Mouse (Mus musculus) large intestine, adult 2 months (tissue): Measurements from ENCODE around the gene Gpr89. TPM values are rescaled to one million over a fixed set of nuclear protein-coding genes. Genes with fewer than 3 reads are reported as not detected.

Experiments used
- DNase-seq: peaks from one replicate; pipeline ENCODE4 v3.0.0-alpha.2; 2012; ENCODE audit warnings: low read depth, low spot score
- WGBS: fragments of 180-500 bp; shearing (Covaris S2); methylation state at CpG from one replicate; pipeline ENCODE4 v1.1.7; 2018; 5-methylcytosine and 5-hydroxymethylcytosine counted together
- polyA plus RNA-seq: library from polyadenylated mRNA; depleted of rRNA; stranded (reverse); fragments of >200 nt; gene quantifications from 2 replicates; pipeline ENCODE4 v1.2.3, GENCODE M21; 2012

Gene Gpr89
- polyA plus RNA-seq, 1 experiment = 28.0 TPM

DNA sequence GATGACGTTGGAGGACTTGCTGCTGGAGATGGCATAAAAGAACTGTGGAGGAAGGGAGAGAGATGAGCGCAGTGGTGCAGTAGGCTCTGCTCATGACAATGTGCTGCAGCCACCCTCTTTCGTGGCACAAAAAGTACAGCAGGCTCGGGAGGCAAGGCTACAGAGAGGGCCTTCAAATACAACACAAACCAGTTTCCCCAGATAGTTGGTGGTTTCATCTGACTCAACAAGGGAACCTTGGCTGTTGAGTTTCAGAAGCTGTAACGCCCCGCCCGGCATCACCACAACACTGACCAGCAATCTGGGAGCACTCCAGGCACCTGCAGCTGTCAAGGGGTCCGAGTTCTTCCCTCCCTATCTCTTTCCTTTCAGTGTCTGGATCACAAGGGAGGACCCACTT is 32.6 kb downstream of the Gpr89 start:
- WGBS = 90% methylated on average over 8 of the region's 8 CpGs

DNA sequence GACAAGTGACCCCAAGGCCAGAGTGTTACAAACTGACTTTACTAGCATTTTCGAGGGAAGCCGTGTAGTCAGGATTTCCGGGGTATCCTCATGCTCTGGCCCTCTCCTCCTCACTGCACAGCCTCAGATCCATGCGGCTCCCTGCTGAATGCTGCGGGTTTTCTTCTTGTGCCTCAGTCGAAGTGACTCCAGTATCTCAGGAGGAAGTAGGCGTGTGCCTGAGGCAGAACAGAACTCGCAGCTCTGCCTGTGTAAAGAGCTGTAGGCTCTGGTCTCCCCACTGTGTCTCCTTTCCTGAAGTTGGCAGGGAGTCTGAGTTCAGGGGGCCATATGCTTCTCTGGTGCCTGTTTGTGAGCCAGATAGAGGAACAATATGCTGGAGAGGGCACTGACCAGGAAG is 34.1 kb downstream of the Gpr89 start:
- DNase-seq = no peak
- 86% methylated on average over 8 of the region's 8 CpGs for WGBS

More for the DNA sequence above, 32.6 kb downstream of the Gpr89 start:
- DNase-seq = no peak

DNA sequence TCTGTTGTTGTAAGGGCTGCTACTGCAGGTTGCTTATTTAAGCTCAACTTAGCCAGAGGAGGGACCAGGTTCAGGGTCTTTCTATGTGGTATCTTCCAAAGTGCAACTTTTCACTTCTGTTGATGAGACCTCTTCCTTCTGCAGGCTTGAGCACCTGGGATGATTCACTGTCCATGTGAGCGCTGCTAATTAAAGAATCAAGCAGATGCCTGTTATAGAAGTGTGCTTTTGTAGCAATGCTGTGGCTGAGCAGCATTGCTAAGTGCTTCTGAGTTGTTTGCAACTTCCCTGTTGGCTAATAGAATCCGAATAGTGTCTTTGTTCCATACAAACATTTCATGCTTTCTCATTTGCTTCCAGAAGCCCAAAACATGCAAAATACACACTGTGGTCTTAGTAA is 34.9 kb downstream of the Gpr89 start:
- WGBS = 89% methylated on average over 2 of the region's 2 CpGs
- DNase-seq = no peak

DNA sequence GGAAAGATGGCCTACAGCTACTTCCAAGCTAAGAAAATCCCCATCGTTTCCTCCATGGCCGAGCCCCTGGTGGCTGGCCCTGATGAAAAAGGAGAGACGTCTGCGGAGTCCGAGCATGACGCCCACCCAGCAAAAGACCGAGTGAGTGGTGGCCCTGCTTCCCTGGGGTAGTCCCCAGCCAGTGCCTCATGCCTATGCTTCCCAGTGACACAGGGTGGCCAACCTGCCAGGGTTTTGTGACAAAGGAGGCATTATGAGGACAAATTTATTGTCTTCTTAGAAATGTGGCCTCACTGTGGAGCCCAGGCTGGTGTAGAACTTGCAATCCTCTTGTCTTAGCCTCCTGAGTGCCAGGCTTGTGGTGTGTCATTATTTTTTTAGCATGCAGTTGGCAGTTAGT is 36.1 kb downstream of the Gpr89 start:
- no peak for DNase-seq
- WGBS = 90% methylated on average over 7 of the region's 7 CpGs

DNA sequence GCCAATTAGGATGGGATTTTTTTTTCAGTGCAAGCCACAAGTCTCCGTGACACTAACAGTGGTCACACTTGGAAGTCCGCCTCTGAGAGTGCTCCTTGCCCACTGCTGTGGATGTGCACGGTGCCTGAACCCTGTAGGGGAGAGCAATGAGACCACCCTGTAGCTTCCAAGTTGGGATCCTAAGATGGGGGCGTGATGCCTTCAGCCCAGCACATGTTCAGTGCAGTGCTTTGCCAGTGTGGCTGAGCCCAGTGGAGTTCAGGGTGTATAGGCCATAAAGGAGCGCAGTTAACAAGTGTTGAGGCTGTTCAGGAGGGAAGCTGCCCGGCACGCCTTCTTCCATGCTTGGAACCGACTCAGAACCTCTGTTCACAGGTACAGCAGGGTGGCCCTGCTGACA is 36.6 kb downstream of the Gpr89 start:
- WGBS = 87% methylated on average over 8 of the region's 8 CpGs

DNA sequence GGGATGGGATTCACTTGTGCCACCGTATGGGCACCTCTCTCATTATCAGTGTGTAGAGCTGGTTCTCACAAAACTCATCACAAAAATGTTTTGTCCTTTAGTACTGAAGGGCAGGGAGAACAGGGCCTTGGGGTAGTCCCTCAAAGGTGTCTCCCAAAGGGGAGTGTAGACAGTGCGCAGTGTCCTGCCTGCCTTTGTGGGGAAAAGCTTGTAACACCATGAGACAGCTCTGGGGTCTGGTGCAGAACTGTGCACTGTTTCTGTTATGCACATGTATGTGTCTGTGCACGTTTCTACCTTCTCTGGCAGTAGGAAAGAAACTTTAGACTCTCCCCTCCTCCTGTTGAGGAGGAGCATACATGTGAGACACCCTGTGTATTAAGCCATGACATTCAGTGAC is 37.3 kb downstream of the Gpr89 start:
- no peak for DNase-seq
- 87% methylated on average over 3 of the region's 3 CpGs for WGBS

More for the DNA sequence above, 36.6 kb downstream of the Gpr89 start:
- DNase-seq = no peak

DNA sequence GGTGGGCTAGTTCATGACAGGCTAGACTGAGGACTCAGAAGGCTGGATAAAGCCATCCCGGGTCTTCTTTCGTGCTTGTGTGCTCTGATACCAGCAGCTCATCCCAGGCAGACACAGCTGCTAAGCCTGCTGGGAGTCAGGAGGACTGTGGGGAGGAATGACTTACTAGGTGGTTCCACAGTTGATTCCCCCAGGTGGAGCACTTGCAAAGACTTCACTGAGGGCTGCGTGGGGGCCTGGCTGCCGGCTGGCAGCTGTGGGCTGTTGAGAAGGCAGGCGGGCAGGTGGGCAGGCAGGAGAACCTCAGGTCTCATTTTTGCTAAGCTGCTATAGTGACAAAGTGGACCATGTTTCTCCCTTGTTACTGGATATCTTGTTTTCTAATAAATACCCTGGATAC is 44.6 kb downstream of the Gpr89 start:
- 95% methylated on average over 5 of the region's 5 CpGs for WGBS
- no peak for DNase-seq

DNA sequence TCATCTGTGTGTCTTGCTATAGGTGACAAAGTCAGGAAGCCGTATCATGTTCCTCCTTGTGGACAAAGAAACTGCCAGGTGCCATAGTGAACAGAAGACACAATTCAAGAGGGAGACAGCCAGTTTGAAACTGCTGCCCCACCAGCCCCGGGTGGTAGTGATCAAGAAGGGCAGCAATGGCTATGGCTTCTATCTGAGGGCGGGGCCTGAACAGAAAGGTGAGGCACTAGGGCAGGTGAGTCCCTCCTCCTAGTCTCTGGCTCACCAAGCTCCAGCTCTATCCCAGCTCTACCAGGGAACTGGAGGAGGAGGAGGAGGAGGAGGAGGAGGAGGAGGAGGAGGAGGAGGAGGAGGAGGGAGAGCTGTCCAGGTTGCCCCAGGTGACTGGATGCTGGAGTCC is 49.3 kb downstream of the Gpr89 start:
- 55% methylated on average over 3 of the region's 3 CpGs for WGBS
- no peak for DNase-seq

DNA sequence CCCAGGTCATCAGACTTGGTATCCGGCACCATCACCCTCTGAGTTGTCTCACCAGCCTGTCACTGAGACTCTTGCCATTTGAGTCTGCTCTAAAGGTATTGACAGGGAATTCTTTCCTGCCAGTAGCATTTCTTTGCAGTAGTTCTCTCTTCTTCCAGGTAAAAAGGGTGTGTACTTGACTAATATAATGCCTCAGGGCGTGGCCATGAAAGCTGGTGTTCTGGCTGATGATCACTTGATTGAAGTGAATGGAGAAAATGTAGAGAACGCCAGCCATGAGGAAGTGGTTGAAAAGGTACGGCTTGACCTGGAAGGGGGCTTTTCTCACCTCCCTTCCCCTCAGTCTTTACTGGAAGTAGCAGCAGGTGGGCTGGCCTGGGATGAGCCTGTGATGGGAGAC is 50.8 kb downstream of the Gpr89 start:
- 38% methylated on average over 4 of the region's 4 CpGs for WGBS
- no peak for DNase-seq

DNA sequence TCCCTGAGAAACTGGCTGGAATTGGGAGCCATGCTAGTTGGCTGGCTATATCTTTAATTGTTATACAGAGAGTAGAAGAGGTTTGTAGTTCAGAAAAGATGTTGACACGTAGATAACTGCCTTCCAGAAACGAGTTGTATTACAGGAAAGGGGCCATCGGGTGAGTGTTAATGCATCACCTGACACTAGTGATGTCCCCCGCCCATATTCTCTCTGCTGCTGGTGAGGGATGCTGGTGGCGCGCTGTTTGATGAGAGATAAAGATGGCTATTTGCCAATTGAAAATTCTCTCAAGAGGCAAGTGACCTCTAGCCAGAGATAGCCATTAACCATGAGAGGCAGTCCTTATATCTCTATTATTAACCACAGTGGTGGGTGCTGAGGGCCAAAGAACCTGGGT is 52.6 kb downstream of the Gpr89 start:
- WGBS = 63% methylated on average over 6 of the region's 6 CpGs
- DNase-seq = no peak

DNA sequence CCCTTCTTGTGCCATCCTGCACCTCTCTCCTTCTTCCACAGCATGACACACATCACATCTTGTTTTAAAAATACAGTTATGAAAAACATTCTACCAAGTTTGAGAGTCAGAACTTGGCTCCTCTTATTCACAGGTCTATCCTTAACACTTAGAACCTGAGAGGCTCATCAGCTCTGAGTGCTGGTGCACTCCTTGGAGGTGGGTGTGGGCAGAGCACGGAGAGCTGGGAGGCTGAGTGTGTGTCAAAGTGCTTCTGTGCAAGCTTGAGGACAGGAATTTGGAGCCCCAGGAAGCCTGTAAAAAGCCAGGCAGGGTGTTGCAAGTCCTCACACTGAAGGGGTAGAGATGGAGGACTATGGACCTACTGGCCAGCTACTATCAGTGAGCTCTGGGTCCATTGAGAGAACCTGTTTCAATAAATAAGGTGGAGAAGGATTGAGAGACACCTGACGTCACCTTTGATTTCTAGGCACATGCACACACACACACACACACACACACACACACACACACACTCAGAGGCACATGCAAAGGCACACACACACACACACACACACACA is 55.9 kb downstream of the Gpr89 start:
- WGBS = 60% methylated on average over 2 of the region's 2 CpGs
- DNase-seq = no peak

DNA sequence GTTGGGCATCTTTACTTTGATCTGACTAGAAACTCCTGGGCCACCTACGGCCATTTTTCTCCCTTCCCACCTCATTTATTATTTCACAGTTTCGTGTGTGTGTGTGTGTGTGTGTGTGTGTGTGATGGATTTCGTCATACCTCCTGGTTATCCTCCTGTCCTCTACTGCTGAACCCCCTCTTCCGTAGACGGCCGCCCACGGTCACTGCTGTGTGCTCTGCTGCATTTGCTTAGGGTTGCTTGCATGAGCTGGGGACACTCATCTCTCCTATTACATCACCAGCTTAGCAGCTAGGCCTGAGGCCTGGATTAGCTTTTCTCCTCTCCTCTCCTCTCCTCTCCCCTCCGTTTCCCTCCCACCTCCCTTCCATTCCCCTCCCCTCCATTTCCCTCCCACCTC is 56.7 kb downstream of the Gpr89 start:
- WGBS = 83% methylated on average over 7 of the region's 8 CpGs
- DNase-seq = no peak

DNA sequence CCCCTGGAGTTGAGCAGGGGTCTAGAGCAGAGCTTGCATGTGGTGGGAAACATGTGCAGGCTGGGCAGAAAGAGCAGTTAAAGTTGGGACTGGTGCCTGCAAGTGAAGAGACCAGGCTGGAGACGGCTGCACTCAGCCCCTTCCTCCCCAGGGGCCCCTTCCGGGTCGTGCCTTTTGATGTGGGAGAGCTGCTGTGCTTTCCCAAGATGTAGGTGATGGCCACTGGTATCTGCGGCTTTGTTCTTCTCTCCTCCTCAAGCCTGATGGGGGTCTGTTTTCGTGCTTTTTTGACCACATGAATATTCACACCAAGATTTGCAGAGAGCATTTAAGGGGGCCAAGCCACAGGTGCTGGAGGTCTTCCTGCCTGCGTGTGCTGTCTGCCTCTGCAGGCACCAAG is 57.5 kb downstream of the Gpr89 start:
- 45% methylated on average over 6 of the region's 6 CpGs for WGBS
- no peak for DNase-seq

DNA sequence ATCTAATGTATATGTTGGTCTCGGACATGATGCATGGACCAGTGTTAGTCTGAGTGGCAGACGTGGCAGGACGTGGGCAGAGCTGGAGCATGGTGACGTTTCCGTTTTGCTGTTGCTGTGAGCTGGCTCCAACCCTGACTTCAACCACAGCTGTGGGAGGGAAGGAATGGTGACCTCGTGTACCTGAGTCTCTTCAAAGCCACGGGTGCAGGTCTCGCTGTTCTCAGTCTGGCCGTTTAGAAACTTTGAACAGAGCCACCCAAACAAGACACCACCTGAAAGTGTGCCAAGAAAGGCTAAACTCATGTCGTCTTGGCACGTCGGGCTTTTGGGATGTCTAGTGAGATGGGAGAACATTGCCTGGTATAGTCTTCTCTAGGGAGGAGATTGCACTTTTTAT is 58.2 kb downstream of the Gpr89 start:
- DNase-seq = no peak
- 81% methylated on average over 12 of the region's 12 CpGs for WGBS

DNA sequence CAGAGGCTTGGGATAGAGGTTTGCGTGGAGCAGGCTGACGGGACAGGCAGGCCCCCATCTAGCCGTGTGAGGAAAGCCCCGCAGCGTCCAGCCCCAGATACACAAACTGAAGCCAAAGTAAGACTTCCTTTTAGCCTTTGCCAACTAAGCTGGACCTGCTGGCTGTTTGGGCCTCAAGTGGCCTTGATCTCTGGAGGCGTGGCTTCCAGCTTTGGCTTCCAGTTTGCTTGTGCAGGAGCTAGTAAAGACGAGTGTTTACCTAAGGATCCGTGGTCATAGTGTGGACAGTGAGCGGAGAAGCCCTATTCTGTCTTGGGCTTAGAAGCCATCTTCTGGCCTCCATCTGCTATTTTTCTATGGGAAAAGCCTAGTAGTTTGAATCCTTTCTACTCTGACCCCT is 59.3 kb downstream of the Gpr89 start:
- no peak for DNase-seq

DNA sequence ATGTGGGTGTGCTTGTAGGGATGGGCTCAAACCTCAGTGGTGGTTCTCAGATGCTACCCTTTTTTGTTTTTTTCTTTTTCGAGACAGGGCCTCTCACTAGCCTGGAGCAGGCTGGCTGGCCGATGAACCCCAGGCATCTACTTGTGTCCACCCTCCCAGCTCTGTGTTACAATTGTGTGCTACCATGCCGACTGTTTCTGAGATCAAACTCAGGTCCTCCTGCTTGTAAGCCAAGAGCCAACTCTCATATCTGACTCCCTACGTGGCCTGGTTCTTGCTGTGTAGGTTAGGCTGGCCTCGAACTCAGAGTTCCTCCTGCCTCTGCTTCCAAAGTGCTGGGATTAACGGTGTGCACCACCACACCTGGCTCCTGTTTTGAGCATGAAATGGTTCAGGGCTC is 60.0 kb downstream of the Gpr89 start:
- DNase-seq = no peak
- WGBS = 92% methylated on average over 6 of the region's 6 CpGs

More for the DNA sequence above, 59.3 kb downstream of the Gpr89 start:
- 41% methylated on average over 9 of the region's 9 CpGs for WGBS

DNA sequence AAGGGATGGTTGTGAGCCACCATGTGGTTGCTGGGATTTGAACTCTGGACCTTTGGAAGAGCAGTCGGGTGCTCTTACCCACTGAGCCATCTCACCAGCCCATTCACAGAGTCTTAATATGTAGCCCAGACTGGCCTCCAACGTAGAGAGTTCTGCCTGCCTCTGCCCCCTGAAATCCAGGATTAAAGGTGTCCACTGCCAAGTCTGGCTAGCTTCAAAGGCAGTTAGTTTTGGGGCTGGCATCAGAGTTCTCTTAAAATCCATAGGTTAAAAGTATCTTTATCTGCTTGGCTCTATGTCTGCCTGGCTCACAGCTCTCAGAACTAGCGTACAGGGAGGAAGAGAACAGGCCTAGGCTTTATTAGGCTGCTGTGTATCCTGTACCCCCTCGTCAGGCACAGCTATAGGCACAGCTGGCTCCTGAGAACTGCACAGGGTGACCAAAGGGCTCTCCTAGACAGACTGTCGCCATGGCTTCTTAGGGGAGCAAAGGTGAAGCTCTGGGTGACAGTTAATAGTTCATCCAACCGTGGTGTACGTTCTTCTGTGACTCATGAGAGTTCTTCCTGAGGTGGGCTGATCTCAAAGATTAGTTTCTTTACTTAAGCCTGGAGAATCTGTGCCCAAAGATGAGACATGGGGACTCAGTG is 66.0 kb downstream of the Gpr89 start:
- 55% methylated on average over 7 of the region's 7 CpGs for WGBS
- no peak for DNase-seq

DNA sequence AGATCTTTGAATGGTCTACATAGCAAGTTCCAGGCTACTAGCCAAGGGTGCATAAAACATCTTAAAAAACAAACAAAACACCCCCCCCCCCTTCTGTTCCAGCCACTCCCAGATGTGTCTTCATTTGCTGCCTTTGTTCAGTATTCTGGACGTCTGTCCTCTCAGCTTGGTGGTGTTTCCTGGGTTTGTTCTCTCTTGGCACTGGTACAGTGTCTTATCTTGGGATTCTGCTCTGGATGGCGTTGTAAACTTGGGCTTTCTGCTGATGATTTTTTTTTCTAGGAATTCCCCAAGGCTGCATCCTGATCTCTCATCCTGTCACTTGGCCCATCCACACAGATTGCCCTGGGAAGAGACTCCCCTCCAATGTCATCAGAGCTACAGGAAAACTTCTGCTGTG is 68.7 kb downstream of the Gpr89 start:
- 27% methylated on average over 2 of the region's 2 CpGs for WGBS
- no peak for DNase-seq

DNA sequence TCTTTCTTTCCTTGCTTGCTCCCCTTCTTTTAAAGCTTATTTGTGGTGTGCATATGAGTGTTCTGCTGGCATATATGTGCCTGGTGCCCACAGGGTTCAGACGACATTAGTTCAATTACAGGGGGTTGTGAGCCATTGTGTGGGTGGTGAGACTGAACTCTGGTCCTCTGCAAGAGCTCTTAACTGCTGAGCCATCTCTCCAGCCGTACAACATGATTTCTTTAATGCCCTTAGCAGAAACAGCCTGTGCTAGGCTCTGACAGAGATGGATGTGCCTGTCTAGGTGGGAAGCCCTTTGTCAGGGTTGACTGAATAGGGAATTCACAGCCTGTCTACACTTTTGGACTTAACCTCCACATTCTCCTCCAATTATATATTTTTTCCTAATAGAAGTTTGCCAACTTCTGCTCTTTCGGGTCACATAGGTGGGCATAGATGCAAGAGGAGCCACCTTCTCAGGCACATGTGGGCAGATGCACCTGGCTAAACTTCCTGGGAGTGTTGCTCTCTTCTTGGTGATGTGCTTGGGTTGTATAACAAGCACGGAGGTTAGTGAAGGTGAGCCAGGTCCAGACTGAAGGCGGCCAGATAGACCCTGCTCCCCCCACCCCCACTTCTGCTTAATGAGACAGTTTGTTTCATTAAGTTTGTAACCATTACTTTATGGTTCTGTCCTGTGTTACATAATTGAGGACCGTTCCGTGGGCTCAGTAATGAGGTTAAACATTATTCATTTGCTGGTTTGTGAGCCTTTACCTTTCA is 70.4 kb downstream of the Gpr89 start:
- no peak for DNase-seq
- 49% methylated on average over 7 of the region's 7 CpGs for WGBS

DNA sequence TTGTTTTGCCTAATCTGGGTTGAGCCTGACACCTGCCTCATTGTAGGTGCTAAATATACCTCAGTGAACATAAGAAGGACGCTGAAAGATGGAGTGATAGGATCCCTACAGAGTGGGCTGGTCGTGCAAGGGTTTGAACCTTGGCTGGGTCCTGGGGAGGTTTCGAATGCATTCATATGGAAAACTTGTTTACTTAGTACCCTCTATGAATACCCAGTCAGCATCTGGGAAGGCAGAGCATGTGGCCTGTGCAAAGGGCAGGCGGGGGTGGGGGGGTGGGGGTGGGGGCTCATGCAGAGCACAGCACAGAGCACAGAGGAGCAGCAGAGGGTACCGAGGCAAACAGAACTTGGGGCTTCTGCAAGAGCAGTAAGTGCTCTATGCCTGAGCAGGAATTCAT is 72.2 kb downstream of the Gpr89 start:
- no peak for DNase-seq
- WGBS = 74% methylated on average over 5 of the region's 5 CpGs

DNA sequence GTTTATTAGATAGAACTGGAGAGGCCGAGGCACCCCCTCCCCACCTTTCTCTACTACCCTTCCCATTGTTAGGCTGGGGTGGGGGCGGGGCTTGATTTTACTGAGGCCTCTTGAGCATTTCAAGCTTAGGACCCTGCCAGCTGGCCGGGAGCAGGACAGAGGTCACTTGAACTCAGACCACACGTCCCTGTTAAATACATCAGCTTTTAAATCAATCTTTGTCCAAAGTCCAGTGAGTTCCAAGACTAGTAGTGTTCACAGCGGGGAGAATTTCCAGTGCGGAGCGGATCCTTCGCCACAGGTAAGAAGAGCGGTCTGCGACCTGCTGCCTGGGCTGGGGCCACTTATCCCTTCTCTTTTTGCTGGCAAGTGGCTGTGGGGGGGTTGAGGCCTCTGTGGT is 75.3 kb downstream of the Gpr89 start:
- WGBS = 79% methylated on average over 10 of the region's 10 CpGs
- DNase-seq = no peak
